Mouse (Mus musculus): Measurements from ENCODE around the gene Dera.

Gene Dera

DNA sequence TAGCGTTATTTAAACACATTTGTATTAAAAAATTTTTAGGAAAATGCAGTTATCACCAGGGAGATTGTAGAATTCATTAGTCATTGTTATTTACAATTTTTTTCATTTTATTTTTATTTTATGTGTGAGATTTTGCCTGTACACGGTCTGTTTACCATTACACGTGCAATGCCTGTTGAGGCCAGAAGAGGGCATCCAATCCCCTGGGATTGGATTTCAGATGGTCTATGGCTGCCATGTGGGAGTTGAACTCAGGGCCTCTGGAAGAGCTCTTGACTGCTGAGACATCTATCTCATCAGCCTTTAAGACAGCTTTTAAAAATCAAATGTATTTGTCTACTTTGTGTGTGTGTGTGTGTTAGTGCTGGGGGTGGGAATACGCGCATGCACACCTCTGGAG, 2.0 kb downstream of the Dera start:
- no peak for DNase-seq (ENCODE audit: extremely low spot score, low read depth, low spot score)

DNA sequence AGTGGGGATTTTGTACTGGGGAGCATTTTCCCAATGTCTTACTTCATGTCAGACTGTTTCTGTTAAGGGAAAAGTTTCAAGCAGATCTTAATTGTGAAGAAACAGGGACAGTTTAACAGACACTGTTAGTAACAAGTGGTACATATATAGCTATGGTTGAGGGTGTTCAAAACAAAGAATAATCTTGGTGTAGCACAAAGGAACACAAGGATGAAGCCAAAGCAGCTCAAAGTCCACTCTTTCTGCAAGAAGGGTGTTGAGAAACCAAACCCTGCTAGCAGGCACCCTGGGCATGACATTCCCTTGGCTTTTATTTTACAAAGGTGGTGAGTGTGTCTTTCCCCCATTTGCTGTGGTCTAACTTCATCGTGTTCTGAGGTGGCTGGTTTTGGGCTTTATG, 3.5 kb downstream of the Dera start:
- no peak for DNase-seq (ENCODE audit: extremely low spot score, low read depth, low spot score)

DNA sequence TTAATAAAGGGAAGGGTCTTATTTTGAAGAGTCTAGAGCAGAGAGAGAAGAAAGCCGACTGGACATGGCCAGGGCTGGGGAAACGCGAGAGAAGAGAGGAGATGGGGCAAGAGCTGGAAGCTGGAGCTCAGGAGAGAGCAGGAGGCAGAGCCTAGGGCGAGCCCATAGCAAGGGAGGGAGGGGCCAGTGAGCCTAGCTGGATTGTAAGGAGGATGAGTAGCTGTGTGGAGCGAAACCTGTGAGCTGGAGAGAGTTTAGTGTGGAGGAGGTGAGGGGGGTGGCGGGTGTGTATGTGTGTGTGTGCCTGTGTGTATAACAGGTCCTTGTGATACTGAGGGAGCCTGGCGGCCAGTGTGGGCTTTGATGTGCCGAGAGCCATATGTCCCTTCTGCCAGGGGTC, 5.3 kb downstream of the Dera start:
- DNase-seq (ENCODE audit: extremely low spot score, low read depth, low spot score) = no peak

DNA sequence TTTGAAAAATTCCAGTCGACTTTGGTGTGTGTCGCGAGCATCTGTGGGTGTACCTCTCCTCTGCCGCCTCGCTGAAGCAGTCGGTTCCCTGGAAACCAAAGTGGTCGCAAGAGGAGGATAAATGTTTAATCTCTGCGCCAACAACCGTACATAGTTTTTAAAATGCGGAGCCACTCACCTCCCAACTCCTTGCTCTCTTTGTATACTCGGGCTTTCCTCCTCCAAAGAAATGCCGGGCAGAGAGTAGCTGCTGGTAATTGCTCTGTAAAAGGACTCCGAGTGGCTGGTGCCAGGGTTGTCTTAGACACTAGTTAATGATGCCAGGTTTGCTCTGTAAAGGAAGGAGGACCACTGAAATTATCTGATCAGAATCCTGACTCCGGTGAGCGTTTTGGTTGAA, 6.6 kb downstream of the Dera start:
- DNase-seq (ENCODE audit: extremely low spot score, low read depth, low spot score) = no peak

DNA sequence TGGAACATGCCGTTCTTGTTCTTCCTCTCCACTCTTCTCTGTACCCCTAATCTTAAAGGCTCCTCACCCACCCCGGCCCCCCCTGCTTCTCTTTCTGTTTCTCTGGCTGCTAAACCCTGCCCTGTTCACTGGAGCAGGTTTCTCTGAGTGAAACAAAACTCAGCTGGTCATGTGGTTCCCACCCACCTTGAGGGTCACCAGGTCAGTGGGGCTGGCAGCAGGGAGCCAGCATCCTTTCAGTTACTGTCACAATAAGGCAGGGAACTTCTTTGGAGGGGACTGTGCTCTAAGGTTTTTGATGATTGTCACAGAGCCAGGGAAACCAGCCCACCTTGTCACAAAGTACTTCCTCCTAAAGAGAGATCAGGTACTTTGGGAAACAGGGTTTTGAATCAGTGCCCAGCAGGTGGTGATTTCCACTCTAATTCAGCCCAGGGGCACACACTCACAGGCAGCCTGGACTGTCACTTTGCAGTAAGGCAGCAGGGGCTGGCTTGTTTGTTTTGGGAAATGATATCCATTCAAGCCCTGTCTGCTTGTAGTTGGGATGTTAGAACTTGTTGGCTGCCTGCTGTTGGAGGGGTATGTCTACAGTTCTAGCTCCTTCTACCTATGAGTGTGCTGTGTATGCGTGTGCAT, 10.3 kb downstream of the Dera start:
- DNase-seq (ENCODE audit: extremely low spot score, low read depth, low spot score) = no peak

DNA sequence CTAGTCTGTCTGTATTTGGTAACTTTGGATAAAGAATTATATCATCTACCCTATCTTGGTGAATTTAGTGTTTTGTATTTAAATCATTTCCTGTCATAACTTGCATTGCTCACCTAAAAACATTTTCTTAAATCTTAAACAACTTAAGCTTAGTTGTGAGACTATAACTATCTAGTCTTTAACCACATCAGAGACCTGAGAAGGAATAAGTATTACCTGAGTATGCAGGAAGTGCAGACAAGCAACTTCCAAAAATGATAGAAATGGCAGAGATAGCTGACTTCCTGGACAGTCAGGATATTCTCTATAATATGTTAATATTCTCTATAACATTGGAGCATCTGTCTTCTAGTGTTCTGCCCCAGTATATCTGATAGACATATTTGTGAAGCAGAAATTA, 11.8 kb downstream of the Dera start:
- no peak for DNase-seq (ENCODE audit: extremely low spot score, low read depth, low spot score)

DNA sequence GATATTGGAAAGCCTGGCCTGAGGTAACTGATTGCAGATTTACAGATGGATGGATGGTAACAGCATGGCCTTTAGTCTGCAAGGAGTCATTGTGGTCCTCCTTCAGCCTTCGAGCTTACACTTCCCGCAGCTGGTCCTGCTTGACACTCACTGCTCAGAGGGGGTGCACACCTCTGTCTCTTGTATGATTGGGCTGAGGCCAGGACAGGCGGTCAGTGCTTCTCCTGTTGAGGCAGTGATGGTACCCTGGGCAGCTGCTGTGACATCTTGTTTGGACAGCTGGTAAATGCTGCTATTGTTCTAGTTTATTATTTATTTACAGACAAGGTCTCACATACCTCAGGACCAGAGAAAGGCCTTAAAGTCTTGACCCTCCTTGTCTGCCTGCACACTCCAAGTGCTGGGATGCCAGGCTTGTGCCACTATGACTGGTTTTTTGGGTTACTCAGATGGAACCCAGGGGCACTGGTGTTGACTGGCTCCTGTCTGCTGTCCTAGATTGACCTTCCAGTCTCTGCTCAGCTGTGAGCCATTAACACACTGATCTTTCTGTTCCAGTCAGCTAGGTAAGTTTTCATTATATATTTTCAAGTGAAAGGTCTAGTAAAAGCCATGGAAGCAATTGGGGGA, 17.4 kb downstream of the Dera start:
- no peak for DNase-seq (ENCODE audit: extremely low spot score, low read depth, low spot score)

DNA sequence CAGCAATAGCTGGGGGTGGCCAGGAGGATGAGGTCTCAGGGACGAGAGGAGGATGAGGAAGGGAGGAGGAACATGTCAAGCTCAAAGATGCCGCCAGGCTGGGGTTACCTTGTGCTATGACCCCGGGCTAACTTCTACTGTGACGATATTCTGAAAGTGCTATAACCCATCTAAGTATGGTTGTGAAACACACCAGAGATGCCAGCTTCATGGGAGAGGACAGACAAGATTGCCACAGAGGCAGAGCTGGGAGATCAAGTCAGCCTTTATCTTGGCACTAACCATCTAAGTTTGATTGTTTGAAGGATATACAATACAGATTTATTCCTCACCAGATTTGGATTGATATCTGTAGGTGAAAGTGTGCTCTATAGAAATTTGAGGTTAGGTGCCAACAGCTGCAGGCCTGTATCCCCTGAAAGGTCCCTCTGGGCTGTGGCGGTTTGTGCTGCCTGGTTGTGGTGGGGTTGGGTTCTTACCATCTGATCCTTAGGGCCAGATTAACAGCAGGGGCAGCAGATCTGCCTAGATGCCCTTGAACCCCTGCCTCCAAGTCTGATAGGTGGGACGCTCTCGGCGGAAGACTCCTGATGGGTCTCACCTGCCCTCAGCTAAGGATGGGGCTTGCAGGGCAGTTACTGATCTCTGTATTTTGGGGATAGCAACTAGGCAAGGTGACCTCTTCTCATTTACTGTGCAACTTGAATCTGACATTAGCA, 18.7 kb downstream of the Dera start:
- DNase-seq (ENCODE audit: extremely low spot score, low read depth, low spot score) = no peak

DNA sequence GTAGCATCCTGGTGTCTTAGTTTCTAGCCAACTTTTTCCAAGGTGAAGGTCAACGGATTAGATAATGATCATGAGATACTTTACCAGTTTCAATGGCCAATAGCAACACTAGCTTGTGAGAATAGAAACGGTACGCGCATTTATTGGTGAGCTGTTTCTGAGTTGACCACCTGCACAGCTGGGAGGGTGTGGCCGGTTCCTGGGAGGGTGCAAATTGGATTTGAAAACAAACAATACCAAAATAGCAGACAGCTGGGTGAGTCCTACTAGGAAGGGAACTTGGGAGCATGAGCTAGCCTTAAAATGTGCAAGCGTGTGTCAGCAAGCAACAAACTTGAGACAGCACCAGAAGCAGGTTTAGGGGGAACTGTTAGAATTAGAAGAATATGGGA, 19.3 kb downstream of the Dera start:
- no peak for DNase-seq (ENCODE audit: extremely low spot score, low read depth, low spot score)

DNA sequence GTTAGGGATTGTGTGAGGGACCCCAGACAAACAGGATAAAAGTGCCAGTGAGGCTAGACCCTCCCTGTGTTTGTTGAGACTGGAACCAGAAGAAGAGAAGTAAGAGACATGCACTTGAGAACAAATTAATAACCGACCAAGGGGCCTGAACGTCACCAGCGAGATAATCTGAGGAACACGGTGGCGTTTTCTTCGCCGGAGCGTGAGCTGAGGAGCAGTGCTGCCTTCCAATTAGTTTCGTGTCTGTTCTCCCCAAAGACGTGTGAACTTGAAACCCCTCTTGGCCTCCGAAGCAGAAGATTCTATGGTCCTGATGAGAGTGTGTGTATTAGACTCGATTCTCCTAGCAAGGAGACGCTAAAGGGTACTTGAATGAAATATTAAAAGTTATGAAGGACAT, 19.8 kb downstream of the Dera start:
- DNase-seq (ENCODE audit: extremely low spot score, low read depth, low spot score) = no peak

DNA sequence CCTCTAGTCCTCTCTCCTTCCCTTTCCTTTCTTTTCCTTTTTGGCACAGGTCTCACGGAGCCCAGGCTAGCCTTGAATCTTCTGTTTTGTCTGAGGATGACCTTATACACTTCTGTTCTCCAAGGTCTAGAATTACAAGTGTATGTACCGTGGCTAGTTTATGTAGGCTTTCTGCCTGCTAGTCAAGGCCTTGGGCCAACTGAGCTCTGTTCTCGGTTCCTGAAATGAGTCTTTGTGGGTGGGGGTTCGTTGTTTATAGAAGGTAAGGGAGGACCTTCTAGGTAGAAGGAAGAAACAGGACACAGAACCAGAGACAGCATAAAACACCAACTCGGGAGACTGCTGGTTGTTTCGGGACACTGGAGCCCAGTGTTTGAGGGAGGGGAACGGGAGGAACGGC, 20.8 kb downstream of the Dera start:
- no peak for DNase-seq (ENCODE audit: extremely low spot score, low read depth, low spot score)

DNA sequence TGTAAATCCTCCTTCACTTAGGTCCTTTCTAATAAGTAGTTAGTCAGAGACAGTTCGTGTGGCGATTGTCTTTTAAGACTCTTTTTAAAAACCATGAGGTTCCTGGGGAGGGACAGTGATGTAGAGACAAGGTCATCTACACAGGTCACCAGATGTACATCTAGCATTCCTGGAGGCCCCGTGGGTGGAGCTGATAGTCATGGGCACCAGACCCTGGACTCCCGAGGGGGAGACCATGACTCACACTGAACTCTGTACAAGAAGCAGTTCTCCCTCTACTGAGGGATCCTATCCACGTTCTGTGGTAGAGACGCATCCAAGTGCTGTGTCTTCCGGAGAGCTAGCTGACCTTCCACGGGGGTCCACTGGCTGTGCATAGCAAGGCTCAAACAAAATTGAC, 22.6 kb downstream of the Dera start:
- no peak for DNase-seq (ENCODE audit: extremely low spot score, low read depth, low spot score)

DNA sequence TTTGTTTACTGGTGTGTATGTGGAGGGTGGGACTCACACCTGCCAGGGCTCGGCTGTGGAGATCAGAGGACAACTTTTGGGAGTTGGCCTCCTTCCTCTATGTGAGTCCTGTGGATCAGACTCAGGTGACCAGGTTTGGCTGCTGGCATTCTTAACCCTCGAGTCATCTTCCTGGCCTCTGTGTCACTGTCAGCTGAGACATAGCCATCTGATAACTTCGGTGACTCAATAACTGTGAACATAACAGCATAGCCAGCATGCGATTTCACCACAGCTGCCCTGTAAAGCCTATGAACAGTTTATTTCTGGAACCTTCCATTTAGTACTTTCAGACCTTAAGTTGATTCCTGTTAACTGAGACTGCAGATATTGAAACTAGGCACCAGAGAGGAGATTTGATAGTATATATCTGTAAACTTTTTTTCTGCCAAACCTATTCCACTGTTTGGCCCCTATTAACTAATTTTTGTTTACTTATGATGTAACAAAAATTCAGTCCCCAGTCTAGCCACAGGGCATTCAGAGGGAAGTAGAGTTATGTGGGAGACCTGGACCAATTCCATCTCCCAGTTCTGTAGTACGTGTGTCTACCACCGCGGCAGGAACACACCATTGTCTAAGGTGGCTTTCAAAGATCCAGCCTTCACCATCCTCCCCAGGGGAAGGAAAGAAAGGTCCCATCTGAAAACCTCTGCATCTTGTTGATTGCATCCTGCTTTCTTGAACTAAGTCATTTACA, 29.7 kb downstream of the Dera start:
- DNase-seq (ENCODE audit: extremely low spot score, low read depth, low spot score) = no peak

DNA sequence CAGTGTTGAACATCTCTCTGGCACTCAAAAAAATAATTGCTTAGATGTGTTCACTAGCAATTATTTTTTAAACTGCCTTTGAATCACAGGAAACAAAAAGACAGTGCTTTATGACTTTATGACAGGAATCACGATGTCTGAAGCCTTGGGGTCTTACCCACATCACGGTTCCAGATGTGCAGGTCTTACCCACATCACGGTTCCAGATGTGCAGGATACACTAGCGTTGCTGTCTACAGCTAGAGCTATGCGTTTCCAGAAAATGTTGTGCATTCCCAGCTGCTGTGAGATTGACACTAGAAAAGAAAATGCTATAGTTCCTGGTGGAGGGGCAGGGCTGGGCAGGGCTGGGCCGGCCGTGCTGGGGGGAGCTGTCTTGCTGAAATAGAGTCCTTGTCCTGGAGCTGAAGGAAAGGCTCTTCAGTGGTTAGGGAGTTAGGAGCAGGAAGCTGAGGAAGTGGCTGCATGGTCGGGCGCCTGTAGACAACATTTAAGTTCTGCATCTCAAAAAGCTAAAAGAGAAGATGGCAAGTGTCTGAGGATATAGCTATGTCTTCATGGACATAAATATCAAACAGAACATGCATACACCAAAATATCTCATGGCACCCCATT, 34.7 kb downstream of the Dera start:
- DNase-seq (ENCODE audit: extremely low spot score, low read depth, low spot score) = no peak

DNA sequence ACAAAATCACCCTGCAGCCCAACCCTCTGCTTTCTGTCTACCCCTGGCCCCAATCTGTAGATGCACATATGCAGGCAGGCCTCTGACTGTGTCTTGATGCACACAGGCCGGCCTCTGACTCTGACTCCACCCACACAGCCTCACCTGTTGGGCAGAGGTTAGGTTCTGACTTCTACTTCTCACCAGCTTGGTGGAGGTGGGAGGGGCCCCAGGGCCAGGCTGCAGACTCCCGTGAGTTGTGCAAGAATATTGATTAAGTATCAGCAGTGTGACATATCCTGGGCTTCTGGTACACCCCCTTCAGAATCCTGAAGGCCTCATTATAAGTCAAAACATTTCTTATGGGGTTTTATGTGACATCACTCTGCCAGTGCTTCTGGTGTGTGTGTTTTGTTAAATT, 35.3 kb downstream of the Dera start:
- DNase-seq (ENCODE audit: extremely low spot score, low read depth, low spot score) = no peak

DNA sequence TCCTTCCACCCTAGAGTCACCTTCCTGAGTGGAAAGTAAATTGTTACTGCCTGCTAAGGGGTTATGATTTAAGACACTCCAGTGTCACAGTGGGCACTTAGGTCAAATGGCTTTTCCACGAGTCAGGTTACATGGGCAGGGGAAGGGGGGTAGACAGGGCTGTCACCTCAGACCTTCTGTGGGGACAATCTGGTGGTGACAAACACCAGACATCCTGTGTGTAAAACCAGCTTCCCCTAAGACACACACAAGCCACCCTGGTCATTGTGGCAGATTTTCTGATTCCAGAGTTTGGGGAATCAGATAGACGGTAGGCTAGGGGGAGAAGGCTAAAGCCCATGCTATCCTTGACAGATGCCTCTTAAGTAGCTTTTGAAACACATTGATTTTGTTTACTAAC, 41.1 kb downstream of the Dera start:
- no peak for DNase-seq (ENCODE audit: extremely low spot score, low read depth, low spot score)

DNA sequence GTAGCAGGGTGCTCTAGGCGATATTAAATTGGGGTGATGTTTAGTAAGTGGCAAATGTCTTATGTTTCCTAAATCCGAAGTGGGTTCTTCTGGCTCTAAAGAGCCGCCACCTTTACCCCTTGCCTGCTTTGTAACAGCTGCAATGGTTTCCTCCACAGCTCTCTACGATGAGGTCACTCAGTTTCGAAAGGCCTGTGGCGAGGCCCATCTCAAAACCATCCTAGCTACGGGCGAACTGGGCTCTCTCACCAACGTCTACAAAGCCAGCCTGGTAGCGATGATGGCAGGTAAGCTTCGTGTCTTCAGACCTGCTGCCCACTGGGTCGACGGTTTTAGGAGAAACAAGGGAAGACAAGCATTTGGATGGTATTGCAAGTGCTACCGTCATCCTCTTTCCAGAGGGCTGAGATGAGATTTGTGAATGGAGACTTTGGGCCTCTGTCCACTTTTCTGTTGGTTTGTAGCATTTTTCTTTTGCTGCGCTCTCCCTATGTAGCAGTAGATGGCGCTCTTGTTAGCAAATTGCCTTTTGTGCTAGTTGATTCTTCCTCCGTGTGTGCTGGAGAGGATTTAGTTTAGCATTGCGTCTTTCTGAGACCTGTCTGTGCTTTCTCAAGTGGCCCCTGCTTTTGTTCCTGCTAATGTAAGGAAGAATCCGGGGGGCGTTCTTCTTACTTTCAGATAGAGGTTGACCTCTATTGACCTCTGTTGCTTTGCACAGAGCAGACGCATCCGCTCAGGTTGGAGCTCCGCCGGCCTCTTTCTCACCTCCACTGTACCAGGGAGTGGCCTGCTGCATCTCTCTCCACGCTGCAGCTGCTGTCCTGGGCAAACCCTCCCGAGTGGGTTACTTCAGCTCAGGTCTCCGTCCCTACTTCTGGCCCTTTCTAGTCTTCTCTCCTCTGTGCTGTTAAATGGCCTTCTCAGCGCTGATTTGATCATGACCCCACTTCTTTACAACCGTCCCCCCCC, 42.5 kb downstream of the Dera start:
- no peak for DNase-seq (ENCODE audit: extremely low spot score, low read depth, low spot score)

DNA sequence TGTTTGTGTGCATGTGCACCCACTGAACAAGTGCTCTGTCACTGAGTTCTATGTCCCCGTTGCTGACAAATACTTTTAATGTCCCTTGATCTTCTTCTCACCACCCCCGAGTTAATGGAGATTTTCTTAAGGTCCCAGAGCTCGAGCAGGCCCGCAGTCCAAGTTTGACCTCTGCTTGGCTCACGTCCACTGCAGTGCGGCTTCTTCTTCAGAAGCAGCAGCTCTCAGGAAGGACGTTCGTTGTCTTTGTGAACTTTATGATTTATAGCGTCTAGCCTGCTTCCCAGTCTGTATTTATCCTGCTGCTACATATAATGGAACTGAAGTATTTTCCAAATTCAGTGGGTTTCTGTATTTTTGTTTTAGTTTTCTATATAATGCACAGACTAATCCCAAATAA, 44.9 kb downstream of the Dera start:
- DNase-seq (ENCODE audit: extremely low spot score, low read depth, low spot score) = no peak

DNA sequence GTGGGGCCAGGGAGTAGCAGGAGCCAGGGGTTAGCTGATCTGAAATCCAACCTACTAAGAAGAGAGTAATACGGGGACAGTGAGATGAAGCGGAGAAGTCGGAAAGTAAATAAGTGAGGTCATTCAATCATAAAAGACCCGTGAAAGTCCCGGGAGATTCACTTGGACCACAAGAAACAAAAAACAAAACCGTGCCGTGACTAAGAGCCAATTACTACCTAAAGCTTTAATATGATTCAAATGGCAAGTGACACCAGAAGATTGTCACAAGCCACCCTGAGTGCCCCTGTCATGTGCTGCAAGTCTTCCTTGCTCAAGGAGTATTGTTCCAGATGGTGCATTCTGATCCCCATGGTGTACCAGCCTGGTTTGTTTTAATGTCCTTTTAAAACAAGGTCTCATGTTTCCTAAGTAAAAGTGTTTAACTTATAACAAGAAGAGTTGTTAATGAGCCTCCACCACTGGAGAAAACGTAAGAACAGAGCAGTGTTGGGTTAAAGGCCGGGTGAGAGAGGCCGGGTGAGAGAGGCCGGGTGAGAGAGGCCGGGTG, 49.2 kb downstream of the Dera start:
- no peak for DNase-seq (ENCODE audit: extremely low spot score, low read depth, low spot score)

DNA sequence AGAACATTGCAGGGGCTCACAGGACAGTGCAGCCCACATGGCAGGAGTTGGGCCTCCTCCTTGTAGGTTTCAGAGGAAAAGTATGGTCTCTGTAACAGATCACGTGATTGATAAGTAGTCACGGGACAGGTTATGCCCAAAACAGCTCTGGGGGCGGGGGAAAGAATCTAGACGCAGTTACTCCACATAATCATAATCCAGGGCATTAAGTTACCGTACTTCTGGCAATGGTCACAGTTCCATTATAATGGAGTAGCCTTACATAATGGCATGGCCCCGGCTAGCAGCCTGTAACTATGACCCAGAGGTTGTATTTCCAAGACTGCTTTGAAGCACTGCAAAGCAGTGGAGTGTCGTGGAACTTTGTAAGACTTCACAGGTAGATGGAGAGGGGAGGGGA, 49.8 kb downstream of the Dera start:
- DNase-seq (ENCODE audit: extremely low spot score, low read depth, low spot score) = no peak

Data from hindlimb bud, embryonic 11.5 days (tissue).